Mouse (Mus musculus): Measurements from ENCODE around the gene Jup. TPM values are rescaled to one million over a fixed set of nuclear protein-coding genes. Genes with fewer than 3 reads are reported as not detected.

Gene Jup
- polyA plus RNA-seq, 1 experiment = 9.4 TPM

DNA sequence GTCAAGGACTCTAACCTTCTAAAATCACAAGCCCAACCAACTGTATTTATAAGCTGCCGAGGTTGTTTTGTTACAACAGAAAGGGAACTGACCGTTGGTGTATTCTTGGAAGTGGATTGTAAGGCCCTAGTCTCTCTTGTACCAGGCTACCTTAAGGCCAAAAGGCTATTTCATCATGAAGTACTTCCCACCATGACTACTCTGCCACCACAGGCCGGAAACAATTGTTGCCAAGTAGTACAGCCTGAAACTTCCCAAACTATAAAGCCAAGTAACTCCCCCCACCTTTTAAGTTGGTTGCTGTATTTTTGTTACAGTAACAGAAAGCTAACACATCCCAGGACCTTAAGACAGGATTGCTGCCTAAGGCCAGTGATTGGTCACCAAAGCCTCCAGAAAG is 29.3 kb upstream of the Jup start:
- H3K9me3 ChIP-seq = no peaks in the 10 kb centered on the region
- H3K4me3 ChIP-seq (replicated peaks) = no peak overlapping the region
- H3K27me3 ChIP-seq (replicated peaks) = peaks cover 27% of the 10 kb centered on the region
- H3K4me1 ChIP-seq = peaks cover 18% of the 10 kb centered on the region
- peaks cover 20% of the 10 kb centered on the region for H3K36me3 ChIP-seq (replicated peaks; ENCODE audit: low read length)
- TF ChIP-seq GATA1 (IDR thresholded peaks at IDR 0.05; ENCODE audit: borderline replicate concordance, low read length) (no peak), FLI1 (IDR thresholded peaks at IDR 0.05; ENCODE audit: low read length) (no peak)

DNA sequence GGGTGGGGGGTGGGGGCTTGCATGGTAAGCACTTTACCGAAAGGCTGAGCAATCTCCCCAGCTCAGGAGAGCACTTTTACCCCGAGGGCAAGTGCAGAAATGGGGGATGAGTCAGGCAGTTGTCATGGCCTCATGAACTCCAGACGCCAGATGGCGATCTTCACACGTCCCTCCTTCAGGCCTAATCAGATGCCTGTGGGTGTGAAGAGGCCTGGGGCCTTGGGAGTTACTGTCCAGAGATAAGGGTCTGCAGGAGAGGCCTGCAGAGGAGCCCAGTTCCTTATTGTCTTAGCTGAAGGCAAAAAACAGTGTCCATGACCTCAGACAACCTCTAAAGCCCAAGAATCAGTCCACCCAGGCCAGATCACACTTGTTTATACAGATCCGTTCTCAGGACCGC is 28.3 kb upstream of the Jup start:
- no peak overlapping the region for H3K4me3 ChIP-seq (replicated peaks)
- peaks cover 16% of the 10 kb centered on the region for H3K36me3 ChIP-seq (replicated peaks; ENCODE audit: low read length)
- H3K27me3 ChIP-seq (replicated peaks) = peaks cover 36% of the 10 kb centered on the region
- H3K4me1 ChIP-seq = peaks cover 15% of the 10 kb centered on the region
- TF ChIP-seq FLI1 (IDR thresholded peaks at IDR 0.05; ENCODE audit: low read length) (no peak), GATA1 (IDR thresholded peaks at IDR 0.05; ENCODE audit: borderline replicate concordance, low read length) (peak; percentile 87)
- no peaks in the 10 kb centered on the region for H3K9me3 ChIP-seq

DNA sequence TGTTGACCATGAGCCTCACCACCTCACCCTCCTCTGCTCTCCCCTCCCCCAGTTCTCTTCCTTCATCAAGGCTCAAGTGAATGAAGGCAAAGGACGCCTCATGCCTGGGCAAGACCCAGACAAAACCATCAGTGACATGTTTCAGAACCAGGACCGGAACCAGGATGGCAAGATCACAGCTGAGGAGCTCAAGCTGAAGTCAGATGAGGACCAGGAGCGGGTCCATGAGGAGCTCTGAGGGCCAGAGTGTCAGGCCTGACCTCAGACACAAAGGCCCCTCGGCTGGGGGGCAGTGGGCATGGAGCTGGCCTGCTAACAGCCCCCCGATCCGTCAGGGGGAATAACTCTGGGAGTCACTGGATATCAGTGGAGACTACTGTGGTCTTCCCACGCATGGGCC is 26.3 kb upstream of the Jup start:
- TF ChIP-seq GATA1 (IDR thresholded peaks at IDR 0.05; ENCODE audit: borderline replicate concordance, low read length) (no peak), FLI1 (IDR thresholded peaks at IDR 0.05; ENCODE audit: low read length) (no peak)
- no peaks in the 10 kb centered on the region for H3K9me3 ChIP-seq
- H3K4me1 ChIP-seq = peaks cover 20% of the 10 kb centered on the region
- H3K27me3 ChIP-seq (replicated peaks) = peaks cover 48% of the 10 kb centered on the region
- no peaks in the 10 kb centered on the region for H3K36me3 ChIP-seq (replicated peaks; ENCODE audit: low read length)
- no peak overlapping the region for H3K4me3 ChIP-seq (replicated peaks)

DNA sequence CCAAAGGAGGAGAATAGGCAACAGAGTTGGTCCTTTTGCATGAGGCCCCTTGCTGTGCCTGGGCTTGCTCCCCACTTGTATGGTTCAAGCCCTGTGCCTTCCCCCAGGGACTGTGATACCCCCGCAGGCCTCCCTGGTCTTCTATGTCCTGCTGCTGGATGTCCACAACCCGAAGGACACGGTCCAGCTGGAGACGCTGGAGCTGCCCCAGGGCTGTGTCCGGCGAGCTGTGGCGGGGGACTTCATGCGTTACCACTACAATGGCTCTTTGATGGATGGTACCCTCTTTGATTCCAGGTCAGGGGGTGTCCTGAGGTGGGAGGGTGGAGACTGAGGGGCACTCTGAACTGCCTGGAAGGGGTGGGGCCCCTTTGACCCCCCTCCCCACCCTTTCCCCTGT is 24.0 kb upstream of the Jup start:
- Histone ChIP-seq H3K4me3 (replicated peaks) (no peak overlapping the region), H3K9me3 (no peaks in the 10 kb centered on the region), H3K36me3 (replicated peaks; ENCODE audit: low read length) (no peaks in the 10 kb centered on the region), H3K4me1 (peaks cover 16% of the 10 kb centered on the region), H3K27me3 (replicated peaks) (peaks cover 60% of the 10 kb centered on the region)
- TF ChIP-seq GATA1 (IDR thresholded peaks at IDR 0.05; ENCODE audit: borderline replicate concordance, low read length) (no peak), FLI1 (IDR thresholded peaks at IDR 0.05; ENCODE audit: low read length) (no peak)

DNA sequence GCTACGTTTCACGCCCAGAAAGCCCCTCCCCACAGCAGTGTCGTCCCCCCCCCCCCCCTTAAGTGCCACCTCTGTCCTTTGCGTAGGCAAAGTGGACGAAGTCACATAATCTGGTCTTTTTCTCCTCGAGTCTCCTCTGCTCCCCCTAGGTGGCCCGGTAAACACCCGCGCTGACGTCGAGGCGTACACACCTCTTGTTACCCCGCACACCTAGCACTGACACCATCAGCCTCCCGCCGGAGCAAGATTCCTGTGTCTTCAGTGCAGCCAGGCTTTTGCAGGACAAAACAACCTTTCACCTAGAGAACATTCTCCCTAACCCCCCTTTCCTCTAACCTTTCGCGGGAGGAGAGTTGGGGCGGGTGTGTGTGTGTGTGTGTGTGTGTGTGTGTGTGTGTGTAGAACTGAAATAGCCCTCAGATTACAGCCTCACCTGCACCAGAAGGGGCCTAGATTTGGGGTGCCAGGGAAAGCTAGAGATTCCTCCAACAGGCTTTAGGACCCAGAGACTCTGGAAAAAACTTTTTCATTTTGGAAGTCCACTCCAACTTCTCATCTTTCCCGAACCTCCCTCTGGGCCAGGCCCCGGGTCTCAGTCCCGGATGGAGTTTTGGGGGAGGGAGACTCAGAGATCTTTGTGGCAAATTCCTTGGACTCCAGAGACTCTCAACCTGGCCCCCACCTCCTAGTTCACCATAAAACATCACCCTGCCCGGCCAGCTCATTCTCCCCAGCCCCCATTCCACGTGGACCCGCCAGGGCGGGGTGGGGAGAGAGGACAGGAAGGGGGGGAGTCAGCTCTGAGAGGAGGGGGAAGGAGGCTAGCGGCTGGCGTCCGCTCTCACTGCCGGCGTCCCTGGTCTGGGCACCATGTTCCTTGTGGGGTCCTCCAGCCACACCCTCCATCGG is 17.6 kb upstream of the Jup start, which contains the start of gene Fkbp10:
Gene Fkbp10 (plus strand): TSS at position 784 of the 909 bp plus-strand sequence.
- Histone ChIP-seq H3K27me3 (replicated peaks) (peaks cover 76% of the 10 kb centered on the region), H3K4me3 (replicated peaks) (peak within 1 kb of the TSS; percentile 90), H3K9me3 (no peaks in the 10 kb centered on the region), H3K36me3 (replicated peaks; ENCODE audit: low read length) (no peaks in the 10 kb centered on the region), H3K4me1 (peaks cover 17% of the 10 kb centered on the region)
- TF ChIP-seq FLI1 (IDR thresholded peaks at IDR 0.05; ENCODE audit: low read length) = no peak
- TF ChIP-seq GATA1 (IDR thresholded peaks at IDR 0.05; ENCODE audit: borderline replicate concordance, low read length) = no peak

DNA sequence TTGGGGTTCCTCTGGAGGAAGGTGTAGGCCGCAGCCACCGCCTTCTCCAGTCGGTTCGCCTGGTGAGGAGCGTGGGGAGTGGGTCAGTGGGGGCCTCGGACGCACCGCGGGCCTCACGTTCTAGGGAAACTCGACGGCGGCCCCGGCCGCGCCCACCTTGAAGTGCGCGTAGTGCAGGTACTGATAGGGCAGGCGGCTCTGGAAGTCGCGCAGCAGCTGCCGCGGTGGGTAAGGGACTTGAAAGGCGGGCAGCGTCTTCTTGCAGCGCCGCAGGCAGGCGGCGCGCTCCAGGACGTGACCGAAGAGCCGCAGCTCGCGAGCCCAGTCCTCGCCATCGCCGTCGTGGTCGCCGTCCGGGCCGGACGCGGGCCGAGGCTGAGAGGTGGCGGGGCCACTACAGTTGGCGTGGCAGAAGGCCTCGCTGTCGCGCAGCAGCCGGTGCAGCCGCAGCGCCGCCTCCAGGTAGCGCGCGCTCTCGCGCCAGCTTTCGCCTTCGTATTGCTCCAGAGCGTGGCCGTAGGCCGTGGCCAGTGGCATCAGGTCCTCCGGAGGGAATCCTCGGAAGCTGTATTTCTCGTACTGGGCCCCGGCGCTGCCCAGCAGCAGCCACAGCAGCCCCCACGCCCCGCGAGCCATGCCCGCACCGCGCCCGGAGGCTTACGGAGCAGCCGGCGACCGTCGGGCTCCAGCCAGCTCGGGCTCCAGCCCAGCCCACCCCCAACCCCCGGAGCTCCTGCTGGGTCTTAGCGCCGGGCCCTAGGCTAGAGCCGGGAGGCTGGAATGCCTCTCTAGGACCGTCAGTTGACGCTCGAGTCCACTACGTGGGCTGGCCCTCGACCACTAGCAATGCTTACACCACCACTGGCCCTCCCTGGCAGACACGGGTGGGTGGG is 16.7 kb upstream of the Jup start, which contains the start of gene P3h4:
Gene P3h4 (minus strand): TSS at position 816 of the 893 bp plus-strand sequence.
- TF ChIP-seq GATA1 (IDR thresholded peaks at IDR 0.05; ENCODE audit: borderline replicate concordance, low read length) (no peak), FLI1 (IDR thresholded peaks at IDR 0.05; ENCODE audit: low read length) (no peak)
- Histone ChIP-seq H3K36me3 (replicated peaks; ENCODE audit: low read length) (no peaks in the 10 kb centered on the region), H3K4me1 (peaks cover 15% of the 10 kb centered on the region), H3K27me3 (replicated peaks) (peaks cover 82% of the 10 kb centered on the region), H3K4me3 (replicated peaks) (peak within 1 kb of the TSS; percentile 90), H3K9me3 (no peaks in the 10 kb centered on the region)

DNA sequence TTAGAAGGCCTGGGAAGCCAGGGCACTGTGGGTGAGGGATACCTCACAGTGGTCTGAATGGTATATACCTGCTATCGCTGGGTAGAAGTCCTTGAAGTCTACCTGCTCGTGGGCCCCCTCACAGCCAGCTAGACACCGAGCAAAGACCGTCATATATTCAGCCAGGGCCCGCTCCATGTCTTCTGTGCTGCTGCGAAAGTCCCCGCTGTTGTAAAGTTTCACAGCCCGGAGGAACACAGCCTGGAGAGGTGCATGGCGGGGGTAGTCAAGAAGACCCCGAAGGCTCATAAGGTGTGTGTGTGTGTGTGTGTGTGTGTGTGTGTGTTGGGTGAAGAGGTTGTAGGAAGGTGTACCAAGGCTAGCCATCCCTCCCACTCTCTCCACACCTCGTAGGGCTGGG is 16.0 kb upstream of the Jup start:
- H3K4me1 ChIP-seq = peaks cover 15% of the 10 kb centered on the region
- H3K27me3 ChIP-seq (replicated peaks) = peaks cover 85% of the 10 kb centered on the region
- H3K36me3 ChIP-seq (replicated peaks; ENCODE audit: low read length) = no peaks in the 10 kb centered on the region
- peak overlapping the region; percentile 90 for H3K4me3 ChIP-seq (replicated peaks)
- H3K9me3 ChIP-seq = no peaks in the 10 kb centered on the region
- TF ChIP-seq FLI1 (IDR thresholded peaks at IDR 0.05; ENCODE audit: low read length) (no peak), GATA1 (IDR thresholded peaks at IDR 0.05; ENCODE audit: borderline replicate concordance, low read length) (no peak)

DNA sequence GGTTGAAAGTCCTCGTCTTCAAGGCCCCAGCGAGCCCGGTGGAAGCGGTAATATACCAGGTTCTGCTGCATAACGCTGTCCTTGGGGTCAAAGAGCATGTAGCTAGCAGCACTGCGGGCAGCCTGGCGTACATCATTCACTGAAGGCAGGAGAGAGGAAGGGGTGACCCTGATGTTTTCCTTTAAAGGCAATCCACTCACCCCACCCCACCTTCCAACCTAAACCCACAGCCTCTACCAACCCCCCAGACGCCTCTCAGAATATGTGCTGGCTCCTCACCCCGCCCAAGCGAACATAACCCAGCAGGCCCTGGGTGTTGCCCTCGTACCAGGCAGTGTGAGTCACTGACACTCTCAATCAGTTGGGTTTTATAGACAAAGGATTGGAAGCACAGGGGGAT is 14.2 kb upstream of the Jup start:
- no peaks in the 10 kb centered on the region for H3K36me3 ChIP-seq (replicated peaks; ENCODE audit: low read length)
- peaks cover 23% of the 10 kb centered on the region for H3K4me1 ChIP-seq
- no peaks in the 10 kb centered on the region for H3K9me3 ChIP-seq
- TF ChIP-seq FLI1 (IDR thresholded peaks at IDR 0.05; ENCODE audit: low read length) = no peak
- TF ChIP-seq GATA1 (IDR thresholded peaks at IDR 0.05; ENCODE audit: borderline replicate concordance, low read length) = no peak
- peaks cover 89% of the 10 kb centered on the region for H3K27me3 ChIP-seq (replicated peaks)
- H3K4me3 ChIP-seq (replicated peaks) = no peak overlapping the region

DNA sequence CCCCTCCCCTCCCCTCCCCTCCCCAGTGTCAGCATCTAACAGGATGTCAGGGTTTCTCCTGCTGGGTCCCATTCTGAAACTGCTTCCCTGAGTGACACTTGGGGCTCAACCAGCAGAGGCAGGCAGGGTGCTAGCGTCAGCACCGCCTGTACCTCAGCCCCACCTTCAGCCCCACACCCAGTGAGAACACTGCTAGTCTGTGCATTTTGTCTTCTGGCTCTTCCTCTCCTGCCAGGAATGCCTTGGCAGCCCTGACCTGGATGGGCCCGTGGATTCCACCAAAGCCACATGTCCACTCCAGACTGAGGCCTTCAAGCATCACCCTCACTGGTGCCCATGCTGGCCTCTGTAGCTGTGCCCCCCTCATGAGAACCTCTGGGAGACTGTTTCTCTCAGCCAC is 12.1 kb upstream of the Jup start:
- Histone ChIP-seq H3K4me3 (replicated peaks) (no peak overlapping the region), H3K9me3 (no peaks in the 10 kb centered on the region), H3K4me1 (peaks cover 18% of the 10 kb centered on the region), H3K36me3 (replicated peaks; ENCODE audit: low read length) (no peaks in the 10 kb centered on the region), H3K27me3 (replicated peaks) (peaks cover 80% of the 10 kb centered on the region)
- TF ChIP-seq FLI1 (IDR thresholded peaks at IDR 0.05; ENCODE audit: low read length) (no peak), GATA1 (IDR thresholded peaks at IDR 0.05; ENCODE audit: borderline replicate concordance, low read length) (no peak)
